Mouse (Mus musculus) thymus, adult 2 months (tissue): Measurements from ENCODE around the gene Faf2. TPM values are rescaled to one million over a fixed set of nuclear protein-coding genes. Genes with fewer than 3 reads are reported as not detected.

Experiments
- DNase-seq: peaks from one replicate; pipeline ENCODE4 v3.0.0; 2021
- H3K27ac ChIP-seq: fragments of 200-500 bp; 2 replicates; pipeline ENCODE4 v1.5.1; 2012; ENCODE audit warnings: low read length, control low read depth; ENCODE audit not compliant: control insufficient read depth, insufficient read depth
- H3K27me3 ChIP-seq: fragments of 200-500 bp; 2 replicates; pipeline ENCODE4 v1.6.1; 2012; ENCODE audit warnings: mild to moderate bottlenecking, low read length, moderate library complexity, mixed read lengths; ENCODE audit not compliant: control insufficient read depth, insufficient read depth
- H3K36me3 ChIP-seq: fragments of 200-500 bp; 2 replicates; pipeline ENCODE4 v1.6.1; 2012; ENCODE audit warnings: mild to moderate bottlenecking, low read length, moderate library complexity; ENCODE audit not compliant: control insufficient read depth, insufficient read depth
- H3K4me1 ChIP-seq: fragments of 200-500 bp; replicated peaks from 2 replicates; pipeline ENCODE4 v1.6.1; 2012; ENCODE audit warnings: low read length; ENCODE audit not compliant: control insufficient read depth, insufficient read depth
- H3K4me3 ChIP-seq: fragments of 200-500 bp; 2 replicates; pipeline ENCODE4 v1.5.1; 2012; ENCODE audit warnings: mild to moderate bottlenecking, low read length, control low read depth, moderate library complexity; ENCODE audit not compliant: control insufficient read depth, insufficient read depth
- CTCF ChIP-seq: fragments of 200-500 bp; IDR thresholded peaks from 2 replicates; pipeline ENCODE4 v1.5.1; 2012; ENCODE audit warnings: mild to moderate bottlenecking, control low read depth, low read length, moderate library complexity, borderline replicate concordance; ENCODE audit not compliant: control insufficient read depth, poor library complexity, insufficient read depth; ENCODE audit errors: extremely low read depth
- POLR2A ChIP-seq: fragments of 200-500 bp; IDR thresholded peaks from 2 replicates; pipeline ENCODE4 v1.6.1; 2012; ENCODE audit warnings: mild to moderate bottlenecking, low read length, control low read depth, moderate library complexity; ENCODE audit not compliant: control insufficient read depth, poor library complexity, insufficient read depth; ENCODE audit errors: extremely low read depth
- WGBS: fragments of 180-500 bp; shearing (Covaris S2); methylation state at CpG from one replicate; pipeline ENCODE4 v1.1.7; 2018; 5-methylcytosine and 5-hydroxymethylcytosine counted together
- polyA plus RNA-seq: library from polyadenylated mRNA; depleted of rRNA; stranded (reverse); fragments of >200 nt; gene quantifications from 2 replicates; pipeline ENCODE4 v1.2.3, GENCODE M21; 2012; rRNA removed

Gene Faf2
- polyA plus RNA-seq, 1 experiment = 36.1 TPM

DNA sequence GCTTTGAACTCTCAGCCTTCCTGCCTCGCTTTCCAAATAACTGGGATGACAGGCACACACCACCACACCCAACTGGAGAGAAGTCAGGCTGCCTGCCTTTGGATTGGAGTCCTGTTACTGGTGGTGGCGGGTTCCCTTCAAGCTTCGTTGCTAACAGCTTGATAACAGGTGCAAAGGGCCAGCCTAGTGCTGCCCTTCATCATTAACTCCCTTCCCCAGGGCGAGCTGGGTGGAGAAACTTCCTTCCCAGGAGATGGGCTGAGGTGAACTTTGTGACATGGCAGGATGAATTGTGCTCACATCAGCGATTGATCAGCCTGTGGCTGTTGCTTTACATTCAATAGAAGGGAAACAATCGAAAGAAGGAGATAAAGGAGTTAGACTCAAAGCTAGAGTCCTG lies 83.3 kb downstream of the Faf2 start:
- 0 out of 2 replicates have a peak, but pooled peaks cover 6% of the 10 kb centered on the region for H3K4me1 ChIP-seq
- H3K27me3 ChIP-seq = no peaks in the 10 kb centered on the region
- 59% methylated on average over 6 of the region's 6 CpGs for WGBS
- H3K4me3 ChIP-seq = no peak overlapping the region
- DNase-seq = no peak
- no peak overlapping the region for H3K27ac ChIP-seq
- no peak for TF ChIP-seq POLR2A
- no peak for TF ChIP-seq CTCF
- no peaks in the 10 kb centered on the region for H3K36me3 ChIP-seq

DNA sequence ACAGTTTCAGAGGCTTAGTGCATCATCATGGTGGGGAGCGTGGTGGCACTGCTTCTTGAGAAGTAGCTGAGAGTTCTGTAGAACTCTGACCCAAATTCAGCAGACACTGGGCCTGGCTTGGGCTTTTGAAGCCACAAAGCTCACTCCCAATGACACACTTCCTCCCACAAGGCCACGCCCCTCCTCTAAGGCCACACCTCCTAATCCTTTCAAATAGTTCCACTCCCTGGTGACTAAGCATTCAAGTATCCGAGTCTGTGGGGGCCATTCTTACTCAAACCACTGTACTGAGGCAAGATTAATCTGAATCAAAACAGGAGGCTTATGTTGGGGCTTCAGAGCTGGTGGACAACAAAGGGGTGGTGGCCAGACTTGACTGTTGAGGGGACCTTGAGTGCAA lies 89.3 kb downstream of the Faf2 start:
- DNase-seq = no peak
- 79% methylated on average over 3 of the region's 3 CpGs for WGBS
- no peak for TF ChIP-seq POLR2A
- no peak for TF ChIP-seq CTCF
- Histone ChIP-seq H3K4me1 (no peaks in the 10 kb centered on the region), H3K4me3 (no peak overlapping the region), H3K27ac (no peak overlapping the region), H3K27me3 (no peaks in the 10 kb centered on the region), H3K36me3 (no peaks in the 10 kb centered on the region)

Other genes with a start within 250 kb of the Faf2 start
- gene Thoc3, start 152.9 kb upstream of the Faf2 start, polyA plus RNA-seq = 51.1 and 69.3 TPM in 2 replicates
- gene Simc1, start 118.0 kb upstream of the Faf2 start, polyA plus RNA-seq = 11.6 and 12.4 TPM in 2 replicates
- 104 and 105 TPM in 2 replicates for gene 4833439L19Rik, start 56.3 kb upstream of the Faf2 start, polyA plus RNA-seq
- gene Arl10, start 46.8 kb upstream of the Faf2 start, polyA plus RNA-seq = 19.8 and 20.5 TPM in 2 replicates
- gene Nop16, start 31.7 kb upstream of the Faf2 start, polyA plus RNA-seq = 8.6 and 8.7 TPM in 2 replicates
- gene Higd2a, start 31.6 kb upstream of the Faf2 start, polyA plus RNA-seq = 112 and 116 TPM in 2 replicates
- 42.2 and 44.6 TPM in 2 replicates for gene Cltb, start 10.4 kb upstream of the Faf2 start, polyA plus RNA-seq
- 601 and 680 TPM in 2 replicates for gene Rnf44, start 72.1 kb downstream of the Faf2 start, polyA plus RNA-seq
- gene Cdhr2, start 79.7 kb downstream of the Faf2 start, polyA plus RNA-seq = 1.2 and 1.3 TPM in 2 replicates
- gene Gprin1, start 128.1 kb downstream of the Faf2 start, polyA plus RNA-seq = 0.18 and 0.19 TPM in 2 replicates
- 0.53 and 1.6 TPM in 2 replicates for gene Sncb, start 144.8 kb downstream of the Faf2 start, polyA plus RNA-seq
- gene Eif4e1b, start 162.2 kb downstream of the Faf2 start, polyA plus RNA-seq = not detected in 2 replicates
- gene Tspan17, start 167.6 kb downstream of the Faf2 start, polyA plus RNA-seq = 6.3 and 6.4 TPM in 2 replicates